Mouse (Mus musculus): Measurements from ENCODE around the gene Nckap5l.

DNA sequence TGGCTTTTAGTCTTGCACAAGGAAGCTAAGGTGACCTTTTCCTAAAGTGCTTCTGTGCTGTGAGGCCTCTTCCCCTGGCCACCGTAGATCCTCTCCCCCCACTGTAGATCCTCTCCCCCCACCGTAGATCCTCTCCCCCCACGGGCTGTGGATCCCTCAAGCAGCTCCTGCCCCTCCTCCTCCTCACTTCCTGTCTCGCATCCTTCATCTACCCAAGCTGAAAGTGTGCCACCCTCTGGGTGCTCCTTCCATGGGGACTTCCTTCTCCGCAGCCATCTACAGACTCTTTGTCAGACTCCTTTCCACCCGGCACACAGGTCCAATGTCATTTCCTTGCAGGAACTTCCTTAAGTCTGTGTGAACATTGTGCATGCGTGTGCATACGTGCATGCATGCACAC is 27.2 kb downstream of the Nckap5l start:
- TF ChIP-seq CTCF (IDR thresholded peaks at IDR 0.05; ENCODE audit: low read depth), result no peak
- TF ChIP-seq EP300 (IDR thresholded peaks at IDR 0.05; ENCODE audit: low read depth), result no peak
